Mouse (Mus musculus): Measurements from ENCODE around the gene Tinag.
"Not testable (repeated sequence)": the region's sequence is repeated elsewhere in the genome, so short reads cannot be mapped to it uniquely, and the experiment has no call there.

The Tinag gene

DNA sequence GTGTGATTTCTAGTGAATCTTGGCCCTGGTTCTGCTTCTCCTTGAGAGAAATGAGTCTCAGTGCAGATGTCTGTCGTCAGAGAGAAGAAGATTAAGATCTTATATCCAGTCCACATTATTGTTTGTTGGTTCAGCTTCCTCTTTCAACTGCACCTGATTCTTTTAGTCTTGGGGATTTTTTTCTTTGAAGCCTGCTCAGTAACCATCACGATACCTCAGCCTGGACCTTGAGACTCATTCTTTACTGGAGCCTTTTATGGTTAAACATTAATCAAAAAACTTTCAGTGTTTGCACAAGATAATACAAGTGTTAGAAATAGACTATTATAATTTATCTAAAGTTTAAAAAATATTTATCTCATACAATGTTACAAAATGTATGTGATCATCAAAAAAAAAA is at the start of gene Tinag:
TSS of gene Tinag (minus strand) at position 210 of the 400 bp plus-strand sequence.
- in situ Hi-C loops (cut with MboI, MseI): no loop called here

DNA sequence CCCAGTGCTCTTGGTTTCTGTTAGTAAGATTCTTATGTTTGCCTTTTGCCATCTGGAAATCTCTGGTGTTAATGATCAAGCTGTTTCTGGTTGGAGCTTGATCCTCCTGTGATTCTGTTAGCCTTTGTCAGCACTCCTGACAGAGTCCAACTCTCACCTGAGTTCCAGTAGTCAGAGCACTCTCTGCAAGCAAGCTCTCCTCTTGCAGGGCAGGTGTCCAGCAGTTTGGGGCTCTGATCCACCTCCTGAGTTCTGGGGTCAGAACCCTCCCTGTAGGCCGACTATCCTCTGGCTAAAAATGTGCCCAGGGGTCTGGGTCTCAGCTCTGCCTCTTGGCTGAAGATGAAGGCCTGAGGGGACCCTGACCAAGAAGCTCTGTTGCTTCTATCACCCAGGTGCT is 37.6 kb upstream of the Tinag start:
- in situ Hi-C loops (cut with MboI, MseI): not testable (repeated sequence)

DNA sequence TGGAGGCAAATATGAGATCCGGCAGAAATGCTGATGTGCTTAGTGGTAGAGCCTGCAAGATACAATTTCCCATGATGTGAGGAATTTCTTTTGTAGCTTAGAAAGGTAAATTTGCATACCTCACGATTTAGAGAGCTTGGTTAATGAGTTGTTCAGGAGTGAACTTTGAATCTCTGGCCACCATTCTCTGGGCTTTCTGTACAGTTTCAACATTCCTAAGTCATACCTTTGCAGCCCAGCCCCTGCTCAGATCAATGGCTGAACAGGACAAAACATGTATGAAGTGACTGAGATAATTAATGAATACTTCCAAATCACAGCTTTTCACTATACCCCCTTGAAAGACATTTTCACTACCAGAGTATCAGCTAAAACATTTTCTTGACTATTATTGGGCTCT is 26.1 kb upstream of the Tinag start:
- in situ Hi-C loops (cut with MboI, MseI): loop anchor here (10.0 kb wide), 1 partner anchor 1653 kb away; no protein-coding TSS in a partner anchor

DNA sequence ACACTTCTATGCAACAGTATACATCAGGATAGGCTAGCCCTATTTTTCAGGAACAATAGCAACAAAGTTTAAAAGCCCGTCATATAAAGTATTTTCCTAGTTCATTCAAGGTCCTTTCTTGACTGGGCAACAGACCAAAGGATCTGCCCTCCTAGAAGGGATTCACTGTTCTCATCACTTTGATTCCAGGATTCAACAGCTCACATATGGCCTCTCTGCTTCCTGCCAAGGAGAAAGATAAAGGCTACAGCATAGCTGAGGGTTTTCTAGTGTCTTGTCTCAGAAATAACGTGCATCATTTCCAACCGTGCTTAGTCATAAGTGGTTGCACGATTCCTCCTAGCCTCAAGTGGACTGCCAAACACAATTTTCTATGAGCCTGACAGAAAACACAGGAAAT is 11.0 kb upstream of the Tinag start:
- in situ Hi-C loops (cut with MboI, MseI): no loop called here

DNA sequence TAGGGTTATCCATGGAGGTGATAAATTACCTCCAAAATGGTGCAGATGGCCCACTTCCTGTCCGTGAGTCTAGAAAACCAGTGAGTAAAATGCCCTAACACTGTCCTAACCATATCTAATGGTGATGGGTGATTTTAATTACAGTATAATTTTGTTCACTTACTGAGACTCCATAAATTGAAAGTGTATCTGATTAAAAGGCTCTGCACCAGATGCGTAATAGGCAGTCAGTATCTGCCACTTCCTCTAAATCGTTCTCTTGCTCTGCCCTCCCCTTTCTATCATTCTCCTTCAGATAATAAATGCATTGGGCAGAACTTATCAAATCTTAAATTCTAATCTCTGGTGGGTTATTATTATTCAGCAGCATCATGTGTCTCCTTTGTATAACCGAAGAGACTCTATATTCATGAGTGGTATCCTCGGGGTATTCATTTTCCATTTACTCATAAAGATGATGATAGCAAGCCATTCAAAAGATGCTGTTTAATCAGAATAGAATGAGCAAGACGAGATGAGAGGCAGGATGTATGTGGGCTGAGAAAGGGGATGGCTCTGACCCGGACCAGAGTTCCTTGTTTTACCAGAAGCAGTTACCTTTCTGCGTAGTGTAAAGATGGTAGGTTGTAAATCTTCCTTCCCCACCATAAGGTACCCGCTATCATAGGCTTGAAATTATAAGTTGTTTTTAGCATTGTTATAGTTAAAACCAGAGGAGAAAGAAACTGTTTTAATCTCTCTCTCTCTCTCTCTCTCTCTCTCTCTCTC is 9.0 kb upstream of the Tinag start:
- in situ Hi-C loops (cut with MboI, MseI): no loop called here

DNA sequence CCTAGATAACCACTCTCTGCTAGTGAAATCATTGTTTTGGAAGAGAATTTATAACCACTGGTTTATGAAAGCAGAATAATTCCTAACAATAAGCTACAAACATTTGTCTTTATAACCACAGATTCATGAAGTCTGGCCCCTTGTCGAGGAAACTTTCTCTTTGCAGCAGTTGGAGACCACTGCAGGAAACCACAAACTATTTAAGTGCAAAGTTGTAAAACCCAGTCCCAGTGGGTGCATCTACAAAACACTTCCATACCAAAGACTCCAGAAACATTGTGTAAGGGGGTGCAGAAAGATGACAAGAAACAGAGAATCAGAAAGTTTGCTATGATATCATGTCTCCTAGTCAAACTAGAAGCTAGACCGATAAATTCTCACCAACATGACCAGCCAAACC is 5.8 kb upstream of the Tinag start:
- in situ Hi-C loops (cut with MboI, MseI): no loop called here

DNA sequence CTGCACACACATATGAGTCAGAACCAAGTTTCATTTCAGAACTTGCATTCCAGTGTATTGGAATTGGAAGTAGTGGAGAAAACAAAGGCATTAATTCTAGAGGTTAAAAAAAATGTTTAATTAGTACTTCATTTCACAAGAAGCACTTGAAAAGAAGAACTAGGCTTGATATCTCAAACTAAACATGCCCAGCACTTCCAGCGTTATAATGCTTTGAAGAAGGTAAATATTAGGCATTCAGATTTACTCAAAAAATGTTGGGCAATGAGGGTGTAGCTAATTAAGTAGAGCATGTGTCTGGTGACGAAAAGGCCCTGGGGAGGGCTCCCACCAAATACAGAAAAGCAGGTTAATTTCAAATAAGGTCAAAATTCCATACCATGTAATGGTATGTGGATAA is 4.1 kb upstream of the Tinag start:
- in situ Hi-C loops (cut with MboI, MseI): no loop called here

DNA sequence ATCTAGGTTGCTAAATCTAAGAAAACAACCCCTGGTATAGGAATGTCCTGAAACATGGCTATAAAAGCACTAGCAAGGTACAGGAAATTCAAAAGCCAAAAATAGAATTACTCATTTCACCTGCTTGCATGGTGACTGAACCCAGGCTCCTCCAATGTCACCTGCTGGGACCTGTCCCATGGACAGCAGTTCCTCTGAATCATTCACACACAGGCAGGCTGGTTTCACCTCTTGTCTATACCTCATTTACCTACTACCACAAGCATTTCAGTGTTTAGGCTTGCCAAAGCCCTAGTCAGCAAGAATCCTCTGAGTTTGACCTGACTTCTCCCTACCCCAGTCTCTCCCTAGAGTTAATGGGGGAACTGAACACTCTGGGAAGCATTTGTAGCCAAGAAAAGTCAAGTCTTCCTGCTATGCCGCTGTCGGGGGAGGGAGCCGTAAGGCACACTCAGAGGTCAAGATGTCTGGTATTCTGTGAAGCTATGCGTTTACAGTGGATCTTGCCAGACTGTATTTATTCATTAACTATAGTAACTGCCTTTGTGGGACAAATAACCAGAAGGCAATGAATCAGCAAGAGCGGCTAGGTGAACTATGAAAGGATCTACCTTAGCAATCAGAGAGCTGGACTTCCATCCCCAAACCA is 597 bp upstream of the Tinag start:
- in situ Hi-C loops (cut with MboI, MseI): no loop called here

DNA sequence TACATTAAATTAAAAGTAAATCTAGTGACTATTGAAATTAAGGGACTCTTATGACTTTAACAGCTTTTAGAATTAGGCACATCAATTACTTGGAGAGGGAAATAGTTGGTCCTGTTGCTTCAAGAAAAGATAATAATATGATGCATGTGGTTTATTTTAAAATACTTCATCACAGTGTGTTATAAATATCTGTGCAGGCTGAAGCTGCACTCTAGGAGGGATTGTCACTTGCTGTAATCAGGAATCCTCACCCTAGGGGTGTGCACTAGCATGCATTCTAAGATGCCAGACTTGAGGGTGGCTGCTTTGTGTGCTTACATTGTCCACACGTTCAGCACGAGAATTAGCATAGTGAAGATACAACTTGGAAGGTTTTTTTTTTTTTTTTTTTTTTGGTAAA is 10.2 kb downstream of the Tinag start:
- in situ Hi-C loops (cut with MboI, MseI): no loop called here

DNA sequence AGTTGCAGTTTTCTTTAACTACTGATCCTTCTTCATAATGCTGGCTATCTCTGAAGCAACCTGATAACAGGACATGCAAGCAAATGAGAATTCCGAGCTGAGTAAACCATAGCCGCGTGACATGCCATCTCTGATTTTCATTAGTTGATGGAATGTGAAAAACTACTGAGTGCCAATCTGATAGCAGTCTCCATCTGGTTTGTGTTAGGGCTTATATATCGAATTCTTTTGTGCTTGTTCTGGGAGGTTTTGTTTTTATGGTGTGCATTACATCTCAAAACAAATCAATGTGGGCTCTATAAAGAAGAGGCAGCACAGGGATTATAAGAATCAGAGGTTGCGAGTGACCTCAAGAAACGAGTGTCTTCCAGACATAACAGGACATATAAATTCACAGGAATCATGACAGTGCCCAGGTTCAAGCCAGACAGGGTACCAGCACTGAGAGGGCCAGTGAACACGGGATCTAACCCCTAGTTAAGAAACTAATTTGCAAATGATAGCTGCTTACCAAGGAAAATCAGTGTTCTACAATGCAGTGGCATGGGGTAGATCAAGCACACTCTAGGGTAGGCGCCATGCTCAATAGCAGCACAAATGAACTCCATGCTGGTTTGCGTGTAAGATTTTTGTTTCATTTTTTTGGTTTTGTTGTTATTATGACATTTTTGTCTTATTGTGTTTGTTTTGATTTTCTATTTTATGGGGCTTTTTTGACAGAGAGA is 13.0 kb downstream of the Tinag start:
- in situ Hi-C loops (cut with MboI, MseI): no loop called here

DNA sequence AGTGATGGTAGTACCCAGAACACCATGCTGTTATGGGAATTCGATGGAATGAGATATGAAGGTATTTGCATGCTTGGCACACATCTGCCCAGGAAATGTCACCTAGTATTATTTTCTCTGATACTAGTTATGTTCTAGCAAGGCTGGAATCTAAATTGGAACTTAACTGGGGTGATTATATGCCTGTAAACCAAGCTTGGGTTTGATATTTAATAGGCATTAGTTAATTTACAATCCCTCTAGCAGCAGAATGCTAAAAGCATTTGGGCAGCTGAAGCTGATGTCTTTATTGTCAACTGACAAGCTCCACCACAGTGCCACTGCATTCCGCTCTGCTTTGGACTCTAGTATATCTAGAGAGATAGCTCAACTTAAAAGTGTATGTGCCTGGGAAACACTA is 20.3 kb downstream of the Tinag start:
- in situ Hi-C loops (cut with MboI, MseI): no loop called here

DNA sequence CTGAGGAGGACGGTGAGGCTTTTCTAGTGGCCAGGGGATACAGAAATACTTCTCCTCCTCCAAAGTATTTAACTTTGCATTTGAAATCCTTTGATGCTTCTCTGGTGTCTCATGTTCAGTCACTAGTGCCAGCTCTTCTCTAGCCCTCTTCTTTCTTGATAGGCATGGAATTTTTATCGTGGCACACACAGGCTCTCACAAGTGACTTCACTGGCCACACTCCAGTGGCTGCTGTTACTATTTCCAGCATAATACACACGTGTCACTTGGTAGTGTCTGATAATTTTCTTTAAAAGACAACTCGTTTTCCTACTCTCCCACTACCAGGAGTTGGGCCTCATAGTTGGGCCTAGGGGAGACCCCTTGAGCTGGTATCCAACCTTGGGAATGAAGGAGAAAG is 26.7 kb downstream of the Tinag start:
- in situ Hi-C loops (cut with MboI, MseI): no loop called here

DNA sequence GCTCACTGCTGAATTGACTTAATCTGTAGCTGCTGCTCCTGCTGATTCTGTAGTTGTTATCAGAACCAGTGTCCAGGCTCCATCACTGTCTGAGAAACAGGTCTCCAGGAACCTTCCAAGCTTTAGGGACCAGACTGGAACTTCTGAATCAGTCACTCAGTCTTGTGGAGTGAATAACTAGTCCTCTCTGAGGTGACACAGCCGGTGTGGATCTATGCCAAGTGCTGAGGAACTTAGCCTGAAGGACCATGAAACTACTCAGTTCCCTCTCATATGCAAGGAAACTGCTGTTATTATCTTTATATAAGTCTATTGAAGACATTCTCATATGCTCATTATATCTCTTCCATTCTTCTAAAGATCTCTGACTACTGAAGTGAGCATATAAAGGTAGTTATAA is 49.6 kb downstream of the Tinag start:
- in situ Hi-C loops (cut with MboI, MseI): no loop called here

DNA sequence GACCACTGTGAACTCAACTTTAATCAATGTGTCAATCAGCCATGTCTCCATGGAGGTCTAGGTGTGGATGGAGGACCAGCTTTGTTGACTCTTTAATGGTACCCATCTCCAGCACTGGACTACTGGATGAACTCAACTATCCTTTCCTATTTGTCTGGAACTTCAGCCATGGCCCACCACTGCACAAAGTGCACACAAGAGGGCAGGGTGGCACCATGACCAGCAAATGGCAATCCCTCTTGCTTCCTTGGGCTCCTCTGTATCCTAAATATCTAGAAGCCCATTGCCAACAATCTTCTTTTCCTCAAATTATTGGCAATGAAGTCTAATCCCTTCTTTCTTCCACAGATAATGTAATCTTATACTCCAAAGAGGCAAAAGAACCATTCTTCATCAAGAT is 55.6 kb downstream of the Tinag start:
- in situ Hi-C loops (cut with MboI, MseI): no loop called here

DNA sequence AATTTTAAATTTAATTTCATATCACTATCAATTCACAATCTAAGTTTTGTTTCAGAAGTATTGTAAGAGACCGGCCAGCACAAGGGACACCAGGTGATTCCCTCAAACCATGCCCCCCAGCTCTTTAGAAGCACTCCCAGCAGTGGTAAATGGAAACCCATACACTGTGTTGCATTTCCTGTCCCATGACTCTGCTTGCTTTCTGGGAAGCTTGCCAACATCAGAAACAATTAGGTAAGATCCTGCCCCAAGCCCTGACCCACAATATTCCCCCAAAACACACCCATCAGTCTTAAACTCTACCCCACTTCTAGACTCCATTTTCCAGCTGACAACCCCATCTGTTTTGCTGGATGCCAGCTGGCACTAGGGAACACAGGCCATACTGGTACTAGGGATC is 110.8 kb downstream of the Tinag start:
- in situ Hi-C loops (cut with MboI, MseI): no loop called here

DNA sequence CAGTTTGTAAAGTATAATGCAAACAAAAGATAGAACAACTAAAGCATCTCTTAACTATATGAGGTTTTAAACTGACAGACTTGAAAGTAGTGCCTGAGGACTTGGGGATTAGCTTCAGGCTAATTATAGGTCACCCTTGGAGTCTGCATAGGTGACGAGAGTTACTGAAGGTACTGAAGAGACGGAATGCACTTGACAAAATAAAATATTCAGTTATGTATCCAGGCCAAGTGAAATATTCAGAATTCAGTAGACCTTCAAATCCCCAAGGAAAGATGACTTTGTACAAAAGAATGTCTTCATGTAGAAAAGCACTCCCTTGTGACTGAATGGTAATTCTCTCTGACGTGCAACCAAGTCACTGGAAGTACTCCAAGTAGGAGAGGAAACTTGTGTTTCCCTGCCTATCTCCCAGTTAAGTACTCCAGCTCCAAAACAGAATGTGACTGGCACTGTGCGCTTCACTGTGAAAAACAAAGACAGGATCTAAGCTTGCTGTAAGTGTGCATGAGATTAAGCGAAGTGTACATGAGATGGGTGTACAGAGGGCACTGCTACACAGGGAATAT is 130.4 kb downstream of the Tinag start:
- in situ Hi-C loops (cut with MboI, MseI): no loop called here

All from regulatory T cell (primary cell).